Mouse (Mus musculus): ENCODE data around the gene Bhlhe23. TPM values are rescaled to one million over a fixed set of nuclear protein-coding genes. Genes with fewer than 3 reads are reported as not detected.

Bhlhe23 gene
- total RNA-seq (2017), result not detected in 2 replicates

DNA sequence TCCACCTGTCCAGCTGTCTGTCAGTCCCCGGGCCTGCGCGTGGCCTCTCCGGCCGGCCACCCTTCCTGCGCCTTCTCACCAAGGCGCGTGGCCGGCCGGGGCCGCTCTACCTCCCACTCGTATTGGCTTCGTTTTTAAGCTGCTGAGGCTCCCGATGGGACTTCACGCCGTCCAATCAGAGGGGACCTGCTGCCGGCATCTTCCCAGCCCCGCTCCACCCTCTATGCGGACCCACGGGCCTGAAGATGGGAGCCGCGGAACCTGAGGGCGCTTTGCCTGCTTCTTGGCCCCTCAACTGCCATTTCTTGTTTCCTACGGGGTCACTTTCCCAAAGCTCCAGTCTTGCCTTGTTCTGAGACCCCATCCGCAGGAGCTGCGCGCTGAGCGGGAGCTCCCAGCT is at the start of gene Bhlhe23:
Gene Bhlhe23 (minus strand): TSS at position 108 of the 400 bp plus-strand sequence.
- no peak for ATAC-seq (replicated peaks in 1 of 2; ENCODE audit: insufficient read depth in 1 of 2, low FRiP score in 2 of 2, low TSS enrichment in 1 of 2, low read depth in 1 of 2, poor library complexity in 2 of 2, severe bottlenecking in 2 of 2)

DNA sequence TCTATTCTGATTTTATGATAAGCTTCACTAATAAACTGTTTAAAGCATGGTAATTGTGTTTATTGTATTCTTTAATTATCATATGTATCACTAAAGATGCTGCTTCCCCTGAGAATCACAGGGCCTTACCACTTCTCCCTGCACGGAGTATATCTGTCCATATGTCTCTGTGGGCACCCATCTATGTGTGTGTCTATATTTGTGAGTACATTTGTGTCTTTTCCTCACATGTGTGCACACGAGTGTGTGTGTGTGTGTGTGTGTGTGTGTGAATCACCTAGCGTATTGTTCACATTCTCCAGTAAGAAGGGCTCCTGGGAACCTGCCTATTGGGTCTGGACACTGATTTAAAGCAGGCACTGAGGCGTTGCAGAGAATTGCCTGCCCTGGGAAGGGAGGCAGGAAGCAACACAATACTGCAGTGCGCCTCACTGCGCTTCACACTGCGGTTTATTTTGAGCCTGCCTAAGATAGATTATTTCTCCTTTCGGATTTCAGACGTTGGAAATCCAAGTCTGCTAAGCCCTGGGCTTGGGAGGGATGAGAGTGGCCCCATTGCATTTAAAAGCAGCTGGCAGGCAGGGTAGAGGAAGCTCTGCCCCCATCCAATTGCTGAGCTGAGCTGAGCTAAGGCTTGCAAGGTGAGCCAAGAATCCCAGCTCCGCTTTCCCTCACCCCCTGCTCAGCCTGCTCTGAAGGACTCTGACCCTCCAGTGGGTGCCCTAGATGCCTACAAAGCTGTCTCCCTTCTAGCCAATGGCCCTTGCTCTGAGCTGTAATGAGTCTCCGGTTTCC is 48.6 kb upstream of the Bhlhe23 start:
- ATAC-seq (replicated peaks in 1 of 2; ENCODE audit: insufficient read depth in 1 of 2, low FRiP score in 2 of 2, low TSS enrichment in 1 of 2, low read depth in 1 of 2, poor library complexity in 2 of 2, severe bottlenecking in 2 of 2), result no peak

DNA sequence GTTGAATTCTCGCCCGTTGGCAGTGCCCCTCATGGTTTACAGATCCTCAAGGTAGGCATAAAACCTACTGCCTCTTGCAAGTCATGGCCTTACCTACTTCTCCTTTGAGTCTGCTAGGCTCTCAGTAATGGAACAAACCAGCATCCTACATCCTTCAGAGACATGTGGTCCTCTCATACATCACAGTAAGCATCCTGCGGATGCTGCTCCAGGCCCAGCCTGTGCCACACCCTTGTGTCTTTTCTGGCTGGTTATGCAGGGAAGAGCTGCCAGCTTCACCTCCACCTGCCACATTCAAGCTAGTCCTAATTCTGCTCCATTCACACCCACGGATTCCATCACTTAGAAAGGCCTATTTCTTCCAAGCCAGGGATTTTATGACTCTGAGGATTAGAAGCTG is 48.0 kb upstream of the Bhlhe23 start:
- ATAC-seq (replicated peaks in 1 of 2; ENCODE audit: insufficient read depth in 1 of 2, low FRiP score in 2 of 2, low TSS enrichment in 1 of 2, low read depth in 1 of 2, poor library complexity in 2 of 2, severe bottlenecking in 2 of 2), result no peak

DNA sequence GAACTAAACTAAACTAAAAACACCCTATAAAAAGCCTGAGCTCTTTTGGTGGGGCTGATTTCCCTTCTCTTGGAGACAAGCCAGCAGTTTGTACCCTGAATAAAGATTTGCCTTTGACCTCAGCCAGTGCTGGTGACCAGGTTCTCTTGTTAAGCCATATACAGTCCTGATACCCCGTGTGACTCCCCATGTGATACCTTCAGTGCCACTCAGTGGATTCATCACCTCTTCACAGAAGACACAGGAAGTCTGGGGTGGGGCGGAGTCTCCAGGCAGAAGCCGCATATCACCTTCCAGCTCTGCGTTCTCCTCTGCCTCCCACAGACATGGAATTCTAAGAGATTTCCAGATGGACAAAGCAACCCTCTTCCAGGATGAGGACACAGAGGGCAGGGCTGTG is 47.4 kb upstream of the Bhlhe23 start:
- ATAC-seq (replicated peaks in 1 of 2; ENCODE audit: insufficient read depth in 1 of 2, low FRiP score in 2 of 2, low TSS enrichment in 1 of 2, low read depth in 1 of 2, poor library complexity in 2 of 2, severe bottlenecking in 2 of 2), result no peak

DNA sequence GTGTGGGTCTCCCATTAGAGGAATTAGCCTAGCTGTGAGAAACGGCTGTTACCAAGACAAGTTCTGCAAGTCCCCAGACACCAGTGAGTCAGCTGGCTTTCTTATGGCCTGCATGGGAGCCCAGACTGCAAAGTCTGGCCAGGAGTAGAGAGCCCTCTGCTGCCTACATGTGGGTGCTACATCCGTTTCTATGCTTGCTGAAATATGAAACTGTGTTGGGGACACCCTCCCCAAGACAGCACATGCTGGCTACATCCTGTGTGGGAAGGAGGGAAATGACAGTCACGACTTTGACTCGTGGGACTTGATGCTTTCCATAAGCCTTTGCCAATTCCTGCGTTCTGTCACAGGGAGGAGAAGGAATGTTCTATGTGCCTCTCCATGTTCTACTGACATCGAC is 45.8 kb upstream of the Bhlhe23 start:
- peak; percentile 75 to 87 for ATAC-seq (replicated peaks in 1 of 2; ENCODE audit: insufficient read depth in 1 of 2, low FRiP score in 2 of 2, low TSS enrichment in 1 of 2, low read depth in 1 of 2, poor library complexity in 2 of 2, severe bottlenecking in 2 of 2)

DNA sequence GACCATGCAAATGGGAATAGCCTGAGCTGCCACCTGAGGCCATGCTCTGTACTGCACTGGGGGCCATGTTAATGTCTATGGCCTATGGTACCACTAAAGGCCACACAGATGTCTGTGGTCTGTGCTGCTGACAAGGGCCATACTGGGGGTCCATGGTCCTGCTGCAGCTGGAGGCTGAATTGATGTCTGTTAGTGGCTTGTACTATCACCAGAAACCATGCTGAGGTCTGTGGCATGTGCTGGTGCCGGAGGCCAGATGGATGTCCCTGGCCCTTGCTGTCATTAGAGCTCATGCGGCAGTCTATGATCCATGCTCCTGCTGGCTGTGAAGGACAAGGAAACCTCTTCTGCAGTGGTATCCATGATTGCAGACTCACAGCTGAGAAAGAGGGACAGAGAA is 42.8 kb upstream of the Bhlhe23 start:
- no peak for ATAC-seq (replicated peaks in 1 of 2; ENCODE audit: insufficient read depth in 1 of 2, low FRiP score in 2 of 2, low TSS enrichment in 1 of 2, low read depth in 1 of 2, poor library complexity in 2 of 2, severe bottlenecking in 2 of 2)

DNA sequence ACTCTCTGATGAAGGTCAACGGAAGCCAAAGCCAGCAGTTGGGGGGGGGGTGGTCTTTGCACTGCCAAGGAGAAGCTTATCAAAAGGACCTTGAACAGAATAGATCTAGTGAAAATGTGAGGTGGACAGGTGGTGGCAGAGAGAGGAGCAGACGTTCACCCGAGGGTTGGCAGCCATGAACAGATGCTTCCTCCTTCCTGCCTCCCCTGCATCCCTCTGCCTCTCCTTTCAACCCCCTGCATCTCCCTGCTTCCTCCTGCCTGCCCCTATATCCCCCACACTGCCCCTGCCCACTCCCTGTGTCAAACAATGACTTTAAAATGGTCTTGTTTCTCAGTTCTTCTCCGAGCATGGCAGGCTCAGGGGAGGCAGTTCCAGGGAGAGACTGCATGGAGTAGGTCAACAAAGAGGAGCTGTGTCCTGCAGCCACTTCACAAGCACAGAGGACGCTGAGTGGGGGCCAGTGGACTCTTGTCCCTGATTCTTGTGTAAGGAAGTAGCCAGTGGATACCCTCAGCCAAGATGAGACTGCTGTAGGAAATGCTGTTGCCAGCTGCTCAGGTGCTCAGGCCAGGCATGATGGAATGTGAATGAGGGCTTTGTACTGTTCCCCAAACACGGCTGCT is 39.9 kb upstream of the Bhlhe23 start:
- ATAC-seq (replicated peaks in 1 of 2; ENCODE audit: insufficient read depth in 1 of 2, low FRiP score in 2 of 2, low TSS enrichment in 1 of 2, low read depth in 1 of 2, poor library complexity in 2 of 2, severe bottlenecking in 2 of 2), result no peak

DNA sequence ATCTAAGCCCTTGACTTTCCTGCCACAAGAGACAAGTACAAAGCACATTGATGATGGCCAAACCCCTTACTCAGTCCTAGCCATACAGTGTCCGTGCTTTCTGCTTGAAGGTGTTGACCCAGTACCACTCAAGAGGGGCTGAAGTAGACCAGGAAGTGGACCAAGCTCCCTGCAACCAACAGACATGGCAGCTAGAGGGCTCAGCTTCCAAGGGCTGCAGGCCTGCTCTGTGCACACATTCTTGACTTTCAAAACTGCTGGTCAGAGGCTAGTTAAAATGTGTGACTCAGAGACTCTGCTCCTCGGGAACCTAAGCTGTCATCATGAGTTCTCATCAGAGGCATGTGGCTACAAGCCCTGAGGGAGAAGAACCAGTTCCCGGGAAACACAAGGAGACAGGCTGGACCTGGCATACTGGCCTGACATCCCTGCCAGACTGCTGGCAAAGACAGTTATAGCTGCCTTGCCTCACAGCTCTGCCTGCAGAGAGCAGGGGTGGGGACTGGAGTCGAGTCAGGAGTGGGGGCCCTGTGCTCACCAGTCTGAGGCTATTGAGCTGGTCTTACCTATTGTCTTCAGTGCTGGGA is 37.4 kb upstream of the Bhlhe23 start:
- ATAC-seq (replicated peaks in 1 of 2; ENCODE audit: insufficient read depth in 1 of 2, low FRiP score in 2 of 2, low TSS enrichment in 1 of 2, low read depth in 1 of 2, poor library complexity in 2 of 2, severe bottlenecking in 2 of 2), result no peak

DNA sequence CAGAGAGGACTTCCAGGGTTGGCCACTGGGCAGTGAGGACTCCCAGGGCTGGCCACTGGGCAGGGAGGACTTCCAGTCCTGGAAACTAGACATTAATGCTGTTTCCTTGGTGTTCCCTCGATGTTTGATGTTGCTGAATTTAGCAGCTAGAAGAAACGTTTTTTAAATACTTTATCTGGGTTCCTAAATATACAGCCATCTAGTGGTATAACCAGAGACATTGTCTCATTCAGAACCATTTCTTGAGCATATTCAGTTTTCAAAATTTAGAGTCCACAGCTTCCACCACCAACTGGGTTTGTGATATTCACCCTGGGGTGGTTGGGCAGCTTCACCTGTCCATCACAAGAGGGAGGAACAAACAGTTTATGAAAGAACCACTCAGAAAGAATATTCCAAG is 34.3 kb upstream of the Bhlhe23 start:
- ATAC-seq (replicated peaks in 1 of 2; ENCODE audit: insufficient read depth in 1 of 2, low FRiP score in 2 of 2, low TSS enrichment in 1 of 2, low read depth in 1 of 2, poor library complexity in 2 of 2, severe bottlenecking in 2 of 2), result no peak

DNA sequence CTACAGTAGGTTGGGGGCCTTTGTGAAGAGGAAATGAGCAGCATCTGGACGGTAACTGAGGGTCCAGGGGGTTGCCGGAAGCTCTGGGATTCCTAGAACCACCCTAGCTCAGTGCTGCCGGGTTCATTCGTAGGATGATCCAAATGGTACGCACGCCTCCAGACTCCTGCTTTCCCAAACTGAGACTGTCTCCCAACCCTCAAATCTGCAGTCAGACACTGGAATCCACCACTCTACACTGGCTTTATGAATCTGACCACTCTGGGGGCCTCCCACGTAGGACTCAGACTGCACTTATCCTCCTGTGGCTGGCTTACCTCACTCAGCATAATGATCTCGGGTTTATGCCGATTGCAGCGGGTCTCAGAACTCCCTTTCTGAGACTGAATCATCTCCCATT is 32.8 kb upstream of the Bhlhe23 start:
- ATAC-seq (replicated peaks in 1 of 2; ENCODE audit: insufficient read depth in 1 of 2, low FRiP score in 2 of 2, low TSS enrichment in 1 of 2, low read depth in 1 of 2, poor library complexity in 2 of 2, severe bottlenecking in 2 of 2), result no peak

DNA sequence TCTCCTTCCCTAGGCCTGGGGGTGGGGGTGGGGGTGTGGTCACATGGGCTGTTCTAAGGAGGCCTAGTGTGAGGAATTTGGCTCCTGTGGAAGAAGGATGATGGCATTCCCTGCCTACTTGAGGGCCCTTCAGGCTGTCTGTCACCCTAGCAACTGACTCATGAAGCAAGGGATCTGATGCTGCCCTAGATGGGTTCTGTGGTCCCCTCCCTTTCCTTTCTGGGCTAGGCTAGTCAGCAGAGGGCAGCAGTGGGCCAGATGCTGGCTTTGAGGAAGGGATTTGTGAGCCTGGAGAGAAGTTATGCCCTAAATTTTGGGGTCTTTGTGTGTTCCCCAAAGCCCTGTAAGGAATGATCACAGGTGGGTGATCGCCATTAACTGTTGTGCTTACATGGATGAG is 29.3 kb upstream of the Bhlhe23 start:
- ATAC-seq (replicated peaks in 1 of 2; ENCODE audit: insufficient read depth in 1 of 2, low FRiP score in 2 of 2, low TSS enrichment in 1 of 2, low read depth in 1 of 2, poor library complexity in 2 of 2, severe bottlenecking in 2 of 2), result no peak; a peak in 1 of 4 replicates

DNA sequence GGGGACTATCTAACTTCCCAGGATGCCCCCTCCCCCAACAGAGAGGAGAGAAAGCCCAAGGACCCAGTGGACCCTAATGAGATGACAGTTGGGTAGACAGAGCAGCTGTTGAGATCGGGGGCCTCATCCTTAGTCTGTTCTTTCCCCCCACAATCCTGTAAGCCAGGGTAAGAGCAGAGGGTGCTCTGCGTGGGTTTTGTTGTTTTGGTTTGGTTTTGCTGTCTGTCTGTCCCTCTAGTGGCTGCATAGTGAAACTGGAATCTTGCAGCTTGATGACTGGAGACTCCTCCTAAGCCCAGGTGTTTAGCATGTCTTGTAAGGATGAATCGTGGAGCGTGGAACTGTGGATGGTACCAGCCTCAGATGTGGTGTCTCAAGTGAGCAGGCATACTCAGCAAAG is 19.3 kb upstream of the Bhlhe23 start:
- peak in 1 of 2 experiments; percentile 22; a peak in 1 of 4 replicates for ATAC-seq (replicated peaks in 1 of 2; ENCODE audit: insufficient read depth in 1 of 2, low FRiP score in 2 of 2, low TSS enrichment in 1 of 2, low read depth in 1 of 2, poor library complexity in 2 of 2, severe bottlenecking in 2 of 2)

DNA sequence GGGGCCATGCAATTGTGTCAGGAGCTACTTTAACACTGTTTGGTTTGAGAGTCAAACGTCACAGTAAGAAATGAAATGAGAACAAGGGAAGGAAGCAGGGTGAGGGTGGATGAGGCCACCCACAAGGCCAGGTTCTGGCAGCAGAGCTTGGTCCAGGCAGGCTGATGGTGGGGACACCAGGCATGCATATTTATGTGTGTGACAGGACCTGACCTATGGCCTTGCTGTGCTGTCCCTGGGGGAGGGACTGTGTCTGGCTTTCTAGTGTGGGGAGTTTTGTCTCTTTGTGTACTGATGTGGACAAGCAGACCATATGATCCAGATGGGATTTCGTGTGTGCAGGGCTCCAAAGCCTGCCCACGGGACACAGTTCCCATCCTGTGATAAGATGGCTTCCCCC is 18.9 kb upstream of the Bhlhe23 start:
- no peak for ATAC-seq (replicated peaks in 1 of 2; ENCODE audit: insufficient read depth in 1 of 2, low FRiP score in 2 of 2, low TSS enrichment in 1 of 2, low read depth in 1 of 2, poor library complexity in 2 of 2, severe bottlenecking in 2 of 2)

DNA sequence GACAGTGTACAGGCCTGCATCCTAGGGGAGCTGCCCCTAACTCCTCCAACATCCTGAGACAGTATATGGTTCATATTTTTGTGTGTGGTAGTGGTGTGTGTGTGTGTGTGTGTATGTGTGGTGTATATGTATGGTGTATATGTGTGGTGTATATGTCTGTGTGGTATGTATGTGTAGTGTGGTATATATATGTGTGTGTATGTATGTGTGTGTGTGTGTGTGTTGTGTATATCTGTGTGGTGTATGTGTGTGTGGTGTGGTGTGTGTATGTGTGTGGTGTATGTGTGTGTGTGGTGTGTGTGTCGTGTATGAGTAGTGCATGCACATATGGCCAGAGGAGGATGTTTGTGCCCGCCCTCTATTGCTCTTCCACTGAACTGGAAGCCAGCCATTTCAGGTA is 17.7 kb upstream of the Bhlhe23 start:
- ATAC-seq (replicated peaks in 1 of 2; ENCODE audit: insufficient read depth in 1 of 2, low FRiP score in 2 of 2, low TSS enrichment in 1 of 2, low read depth in 1 of 2, poor library complexity in 2 of 2, severe bottlenecking in 2 of 2), result no peak

DNA sequence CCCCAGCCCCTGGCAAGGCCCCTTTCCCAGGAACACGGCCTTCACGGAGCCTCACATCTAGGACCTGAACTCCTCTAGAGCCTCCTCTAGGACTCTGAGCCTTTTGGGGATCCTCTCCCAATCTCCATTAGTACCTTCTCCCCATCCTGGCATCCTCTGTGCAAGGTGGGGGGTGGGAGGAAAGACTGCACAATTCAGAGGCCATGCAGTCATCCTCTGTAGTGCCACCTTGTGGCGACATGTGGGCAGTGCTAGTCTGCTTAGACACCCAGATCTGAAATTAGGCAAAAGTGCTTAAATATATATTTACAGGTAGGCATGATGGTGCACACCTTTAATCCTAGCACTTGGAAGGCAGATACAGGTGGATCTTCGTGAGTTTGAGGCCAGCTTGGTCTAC is 15.0 kb upstream of the Bhlhe23 start:
- ATAC-seq (replicated peaks in 1 of 2; ENCODE audit: insufficient read depth in 1 of 2, low FRiP score in 2 of 2, low TSS enrichment in 1 of 2, low read depth in 1 of 2, poor library complexity in 2 of 2, severe bottlenecking in 2 of 2), result 0 out of 4 replicates have a peak, but pooled peaks of 1 of the 2 experiments have one; percentile 44

DNA sequence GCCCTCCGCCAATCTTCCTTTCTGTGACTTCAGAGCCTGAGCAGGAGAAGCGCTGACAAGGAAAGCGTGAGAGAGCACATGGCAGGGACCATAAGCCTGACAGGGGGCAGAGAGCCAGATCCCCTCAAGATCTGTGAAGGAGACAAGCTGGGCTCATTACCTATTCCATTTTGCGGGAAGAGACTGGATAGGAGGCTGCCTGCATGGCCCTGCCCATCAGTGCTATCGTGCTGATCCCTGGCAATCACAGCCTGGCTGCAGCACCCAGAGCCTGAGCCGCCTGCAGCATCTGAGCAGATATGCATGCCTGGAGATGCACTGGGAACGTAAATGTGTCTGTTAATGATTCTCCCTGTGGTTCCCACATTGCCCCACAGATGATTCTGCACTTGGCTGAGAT is 12.1 kb upstream of the Bhlhe23 start:
- ATAC-seq (replicated peaks in 1 of 2; ENCODE audit: insufficient read depth in 1 of 2, low FRiP score in 2 of 2, low TSS enrichment in 1 of 2, low read depth in 1 of 2, poor library complexity in 2 of 2, severe bottlenecking in 2 of 2), result no peak

DNA sequence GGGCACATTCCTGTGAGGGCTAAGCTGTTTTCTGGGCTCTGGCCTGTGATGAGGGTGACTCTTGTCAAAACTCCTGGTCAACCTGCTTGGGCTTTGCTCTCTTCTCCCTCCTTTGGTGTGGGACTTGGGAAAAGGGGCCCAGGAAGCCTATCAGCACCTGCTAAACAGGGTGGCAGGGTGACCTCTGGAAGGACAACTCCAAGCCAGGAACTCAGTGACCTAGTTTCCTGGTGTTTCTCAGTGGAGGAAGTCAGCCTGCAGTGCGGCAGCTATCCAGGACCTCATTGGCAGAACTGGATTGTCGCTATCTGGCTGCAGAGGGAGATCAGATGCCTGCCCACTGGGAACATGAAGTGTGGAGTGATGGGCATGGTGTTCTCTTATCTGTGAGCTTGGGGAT is 11.7 kb upstream of the Bhlhe23 start:
- ATAC-seq (replicated peaks in 1 of 2; ENCODE audit: insufficient read depth in 1 of 2, low FRiP score in 2 of 2, low TSS enrichment in 1 of 2, low read depth in 1 of 2, poor library complexity in 2 of 2, severe bottlenecking in 2 of 2), result no peak

DNA sequence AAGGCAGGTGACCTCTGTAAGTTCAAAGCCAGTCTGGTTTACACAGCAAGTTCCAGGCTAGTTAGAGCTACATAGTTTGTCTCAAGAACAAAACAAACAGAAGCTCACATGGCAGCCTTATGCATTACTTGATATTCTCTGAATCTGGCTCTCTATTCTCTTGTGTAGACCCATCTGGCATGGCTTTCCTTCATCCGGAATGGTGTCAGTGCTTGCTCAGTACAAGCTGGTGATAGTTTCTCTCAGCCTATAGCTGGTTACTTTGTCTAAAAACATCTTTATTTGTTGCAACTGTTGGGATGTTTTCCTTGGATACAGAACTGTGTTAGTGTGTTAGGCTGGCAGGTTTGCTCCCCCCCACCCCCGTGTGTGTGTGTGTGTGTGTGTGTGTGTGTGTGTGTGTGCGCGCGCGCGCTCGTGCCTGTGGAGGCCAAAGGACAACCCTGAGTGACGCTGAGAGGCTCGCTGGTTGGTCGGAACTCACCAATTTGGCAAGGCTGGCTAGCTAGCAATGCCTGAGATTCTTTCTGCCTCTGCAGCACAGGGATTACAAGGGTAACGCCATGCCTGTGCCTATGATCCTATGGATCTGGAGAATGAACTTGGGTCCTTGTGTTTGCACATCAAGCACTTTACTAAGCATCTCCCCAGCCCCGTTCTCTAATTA is 11.0 kb upstream of the Bhlhe23 start:
- ATAC-seq (replicated peaks in 1 of 2; ENCODE audit: insufficient read depth in 1 of 2, low FRiP score in 2 of 2, low TSS enrichment in 1 of 2, low read depth in 1 of 2, poor library complexity in 2 of 2, severe bottlenecking in 2 of 2), result no peak
